Comparison of ENCODE assay signal across 24 mouse cellular contexts in the genomic region with DNA sequence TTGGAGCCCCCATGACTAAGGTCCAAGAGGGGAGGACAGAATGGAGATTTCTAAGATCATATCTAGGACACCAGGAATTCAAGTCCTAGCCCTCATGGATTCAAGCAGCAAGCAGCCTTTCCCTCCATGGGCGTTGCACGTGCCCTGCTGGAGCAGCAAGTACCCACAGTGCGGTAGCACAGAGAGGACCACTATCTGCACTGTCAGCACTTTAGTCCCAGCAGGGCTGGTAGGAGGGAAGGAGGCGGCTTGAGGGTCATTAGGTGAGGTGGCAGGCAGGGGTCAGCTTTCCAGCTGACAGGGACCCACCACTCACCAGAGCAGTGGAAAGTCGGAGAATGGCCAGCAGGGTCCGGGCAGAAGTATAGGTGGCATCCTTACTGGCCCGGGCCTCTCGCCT. TPM values are rescaled to one million over a fixed set of nuclear protein-coding genes. Genes with fewer than 3 reads are reported as not detected.
A peak's percentile ranks its signal among the peaks of the same experiment; 100 is the strongest.
DNase-seq lines count a peak whose midpoint lies in the region; ATAC-seq and TF ChIP-seq lines count a peak whose summit lies in the region.
"Had no signal": no experiment of that assay in that cellular context is flagged by ENCODE, and none has a peak within 500 bp of the region (broad histone marks: within the 10 kb centered on the region; RNA-seq: fewer than 3 reads in every experiment).

No protein-coding gene starts in this region.

- H3K4me1 ChIP-seq in hindbrain, embryonic 13.5 days (replicated peaks): peaks cover 41% of the 10 kb centered on the region
- H3K4me1 ChIP-seq in hindbrain, postnatal 0 days (ENCODE audit: insufficient read depth, low read length): no peaks in the 10 kb centered on the region; the same call in 1 of the 2 replicates
- H3K4me1 ChIP-seq in E14TG2a.4 (replicated peaks; ENCODE audit: low read depth, low read length) (peaks cover 86% of the 10 kb centered on the region), ES-E14 (ENCODE audit: control insufficient read depth in 2 of 2, insufficient read depth in 2 of 2, low read length in 2 of 2, poor library complexity in 1 of 2) (peaks cover 3 to 17% of the 10 kb centered on the region in 2 experiments; a peak in 2 of 4 replicates)
- H3K4me1 ChIP-seq in limb, embryonic 15.5 days: peaks cover 22% of the 10 kb centered on the region

- peaks cover 71% of the 10 kb centered on the region for H3K36me3 ChIP-seq in hindbrain, embryonic 13.5 days
- peaks cover 53% of the 10 kb centered on the region for H3K36me3 ChIP-seq in hindbrain, postnatal 0 days (ENCODE audit: insufficient read depth, low read length)
- H3K36me3 ChIP-seq in E14TG2a.4 (ENCODE audit: insufficient read depth, low read length) (peaks cover 85% of the 10 kb centered on the region), ES-E14 (ENCODE audit: control insufficient read depth, insufficient read depth, low read length, poor library complexity, severe bottlenecking) (peaks cover 72% of the 10 kb centered on the region)
- peaks cover 78% of the 10 kb centered on the region for H3K36me3 ChIP-seq in limb, embryonic 15.5 days

- H3K4me3 ChIP-seq in hindbrain, embryonic 13.5 days: no peak overlapping the region
- H3K4me3 ChIP-seq in hindbrain, postnatal 0 days (ENCODE audit: low read length): no peak overlapping the region
- H3K4me3 ChIP-seq in E14TG2a.4 (replicated peaks; ENCODE audit: low read length): peak overlapping the region; percentile 57
- no peak overlapping the region for H3K4me3 ChIP-seq in ES-E14 (ENCODE audit: insufficient read depth in 1 of 2, low read depth in 1 of 2, low read length in 2 of 2, poor library complexity in 1 of 2, severe bottlenecking in 1 of 2)
- no peak overlapping the region for H3K4me3 ChIP-seq in limb, embryonic 15.5 days
- H3K4me3 ChIP-seq: heart, adult 2 months; megakaryocyte, embryonic 14.5 days; neural tube, embryonic 12.5 days had no signal

- H3K4me2 ChIP-seq in hindbrain, embryonic 13.5 days: no peak overlapping the region
- no peak overlapping the region for H3K4me2 ChIP-seq in hindbrain, postnatal 0 days (ENCODE audit: low read depth, low read length)
- H3K4me2 ChIP-seq in limb, embryonic 15.5 days: no peak overlapping the region
- H3K4me2 ChIP-seq: liver, embryonic 11.5 days; neural tube, embryonic 12.5 days had no signal

- in situ Hi-C loops in ES-E14 (cut with MboI; ENCODE audit: low sequenced_read_pairs in 2 of 2, unreplicated experiment in 2 of 2): loop anchor here in 1 of 2 experiments (10.0 kb wide), 1 partner anchor 381 kb away; the partner anchor contains the start of genes Mepce and Zcwpw1

- no peak overlapping the region for H3K27ac ChIP-seq in hindbrain, embryonic 13.5 days
- H3K27ac ChIP-seq in hindbrain, postnatal 0 days: no peak overlapping the region
- peak overlapping the region; percentile 52; the same call in 1 of the 2 replicates for H3K27ac ChIP-seq in ES-E14 (ENCODE audit: insufficient read depth, low read depth, low read length, poor library complexity, severe bottlenecking)
- H3K27ac ChIP-seq in limb, embryonic 15.5 days: 0 out of 2 replicates have a peak overlapping the region, but pooled peaks have one; percentile 7
- H3K27ac ChIP-seq: heart, adult 2 months; neural tube, embryonic 12.5 days had no signal

- H3K9me3 ChIP-seq in hindbrain, embryonic 13.5 days: no peaks in the 10 kb centered on the region
- H3K9me3 ChIP-seq in hindbrain, postnatal 0 days (ENCODE audit: low read length): no peaks in the 10 kb centered on the region
- no peaks in the 10 kb centered on the region for H3K9me3 ChIP-seq in E14TG2a.4 (ENCODE audit: low read length)
- no peaks in the 10 kb centered on the region for H3K9me3 ChIP-seq in ES-E14 (ENCODE audit: control insufficient read depth, insufficient read depth, low read depth, low read length)
- H3K9me3 ChIP-seq in limb, embryonic 15.5 days: no peaks in the 10 kb centered on the region
- H3K9me3 ChIP-seq: megakaryocyte, embryonic 14.5 days; neural tube, embryonic 12.5 days had no signal

- peak overlapping the region; percentile 2; the same call in 1 of the 2 replicates for H3K9ac ChIP-seq in hindbrain, embryonic 13.5 days
- H3K9ac ChIP-seq in hindbrain, postnatal 0 days (replicated peaks; ENCODE audit: low read length): no peak overlapping the region
- H3K9ac ChIP-seq in ES-E14 (ENCODE audit: insufficient read depth, low read depth, low read length, poor library complexity, severe bottlenecking): no peak overlapping the region
- H3K9ac ChIP-seq in limb, embryonic 15.5 days: no peak overlapping the region
- H3K9ac ChIP-seq: neural tube, embryonic 12.5 days had no signal

- no peaks in the 10 kb centered on the region for H3K27me3 ChIP-seq in hindbrain, embryonic 13.5 days
- no peaks in the 10 kb centered on the region for H3K27me3 ChIP-seq in hindbrain, postnatal 0 days (ENCODE audit: insufficient read depth, low read length)
- H3K27me3 ChIP-seq in E14TG2a.4 (ENCODE audit: insufficient read depth, low read length): no peaks in the 10 kb centered on the region
- H3K27me3 ChIP-seq in limb, embryonic 15.5 days: no peaks in the 10 kb centered on the region
- H3K27me3 ChIP-seq: megakaryocyte, embryonic 14.5 days; neural tube, embryonic 12.5 days had no signal

- TF ChIP-seq CTCF in hindbrain, postnatal 0 days (IDR thresholded peaks at IDR 0.05; ENCODE audit: low read depth): no peak
- TF ChIP-seq CTCF in E14TG2a.4 (conservative IDR thresholded peaks at IDR 0.05; ENCODE audit: low read length): no peak

- no peak for ATAC-seq in hindbrain, embryonic 13.5 days (ENCODE audit: low FRiP score)
- ATAC-seq in hindbrain, postnatal 0 days: no peak
- no peak for ATAC-seq in limb, embryonic 15.5 days (ENCODE audit: insufficient number of reproducible peaks, low FRiP score, low TSS enrichment, low read depth)
- ATAC-seq: forebrain, embryonic 14.5 days; inflammation-experienced regulatory T-cells, adult 6 months had no signal

- WGBS in hindbrain, embryonic 13.5 days: 82% methylated on average over 8 of the region's 8 CpGs
- 76% methylated on average over 8 of the region's 8 CpGs for WGBS in hindbrain, postnatal 0 days
- WGBS in limb, embryonic 15.5 days: 67% methylated on average over 8 of the region's 8 CpGs

- DNase-seq in hindbrain, postnatal 0 days (ENCODE audit: low spot score): no peak
- no peak for DNase-seq in ES-E14 (ENCODE audit: low read depth, low spot score)
- no peak for DNase-seq in retina, embryonic 14.5 days (ENCODE audit: low spot score)
- DNase-seq in layer of hippocampus, adult 9-10 months (ENCODE audit: low spot score): no peak
- DNase-seq: cerebellum, adult 2 months; gastrocnemius, postnatal 25 days; heart, adult 2 months; heart, postnatal 36 days; kidney, adult 2 months; kidney, postnatal 10 days; layer of hippocampus, postnatal 36 days; lung, adult 18-20 months; lung, postnatal 14 days; right cerebral cortex, postnatal 14 days; spleen, adult 18-20 months; thymus, postnatal 4 days had no signal

TF ChIP-seq in ES-E14, 5 proteins besides CTCF, POLR2A, EP300 and RAD21:
- TF ChIP-seq HCFC1 (IDR thresholded peaks at IDR 0.05; ENCODE audit: borderline replicate concordance, insufficient read depth, low read length): no peak
- no peak for TF ChIP-seq CHD2 (IDR thresholded peaks at IDR 0.05; ENCODE audit: low read depth, low read length)
- peak; percentile 95 for TF ChIP-seq MAFK (IDR thresholded peaks at IDR 0.05; ENCODE audit: insufficient read depth, low read depth, low read length)
TF ChIP-seq in ES-E14: peak in this region for 1.

RNA-seq across cellular contexts. Expression of gene Cops6, which starts 4.7 kb away (rescaled TPM):
- 308 and 322 TPM in 2 replicates for polyA plus RNA-seq in hindbrain, embryonic 13.5 days (2015; fragmentation: Nextera tagmentation; extraction: Ambion mirVana)
- total RNA-seq in hindbrain, postnatal 0 days (2014; rRNA removed): 42.9 and 57.8 TPM in 2 replicates
- polyA plus RNA-seq in hindbrain, postnatal 0 days (2015; fragmentation: Nextera tagmentation; extraction: Ambion mirVana): 294 and 302 TPM in 2 replicates
- total RNA-seq in ES-E14 (2012; rRNA removed): 98.6 and 122 TPM in 2 replicates
- 299 and 325 TPM in 2 replicates for polyA plus RNA-seq in limb, embryonic 15.5 days (2015; fragmentation: Nextera tagmentation; extraction: Ambion mirVana)

RNA-seq across cellular contexts. Expression of gene Ap4m1, which starts 6.2 kb away (rescaled TPM):
- polyA plus RNA-seq in hindbrain, embryonic 13.5 days (2015; fragmentation: Nextera tagmentation; extraction: Ambion mirVana): 24.3 and 26.5 TPM in 2 replicates
- total RNA-seq in hindbrain, postnatal 0 days (2014; rRNA removed): 30.3 and 46.9 TPM in 2 replicates
- polyA plus RNA-seq in hindbrain, postnatal 0 days (2015; fragmentation: Nextera tagmentation; extraction: Ambion mirVana): 14.5 and 16.5 TPM in 2 replicates
- 42.7 and 44.9 TPM in 2 replicates for total RNA-seq in ES-E14 (2012; rRNA removed)
- polyA plus RNA-seq in limb, embryonic 15.5 days (2015; fragmentation: Nextera tagmentation; extraction: Ambion mirVana): 22.8 and 24.3 TPM in 2 replicates

RNA-seq across cellular contexts. Expression of gene Mcm7, which starts 6.6 kb away (rescaled TPM):
- 109 and 111 TPM in 2 replicates for polyA plus RNA-seq in hindbrain, embryonic 13.5 days (2015; fragmentation: Nextera tagmentation; extraction: Ambion mirVana)
- total RNA-seq in hindbrain, postnatal 0 days (2014; rRNA removed): 41.6 and 43.0 TPM in 2 replicates
- polyA plus RNA-seq in hindbrain, postnatal 0 days (2015; fragmentation: Nextera tagmentation; extraction: Ambion mirVana): 58.8 and 63.3 TPM in 2 replicates
- total RNA-seq in ES-E14 (2012; rRNA removed): 327 and 403 TPM in 2 replicates
- polyA plus RNA-seq in limb, embryonic 15.5 days (2015; fragmentation: Nextera tagmentation; extraction: Ambion mirVana): 139 and 143 TPM in 2 replicates

RNA-seq across cellular contexts. Expression of gene Zfp113, which starts 10.1 kb away (rescaled TPM):
- 38.9 and 40.5 TPM in 2 replicates for polyA plus RNA-seq in hindbrain, embryonic 13.5 days (2015; fragmentation: Nextera tagmentation; extraction: Ambion mirVana)
- 11.6 and 43.2 TPM in 2 replicates for total RNA-seq in hindbrain, postnatal 0 days (2014; rRNA removed)
- polyA plus RNA-seq in hindbrain, postnatal 0 days (2015; fragmentation: Nextera tagmentation; extraction: Ambion mirVana): 7.9 and 11.3 TPM in 2 replicates
- total RNA-seq in ES-E14 (2012; rRNA removed): 3.7 and 5.3 TPM in 2 replicates
- 15.9 and 18.5 TPM in 2 replicates for polyA plus RNA-seq in limb, embryonic 15.5 days (2015; fragmentation: Nextera tagmentation; extraction: Ambion mirVana)

RNA-seq across cellular contexts. Expression of gene Taf6, which starts 21.7 kb away (rescaled TPM):
- polyA plus RNA-seq in hindbrain, embryonic 13.5 days (2015; fragmentation: Nextera tagmentation; extraction: Ambion mirVana): 85.4 and 90.9 TPM in 2 replicates
- total RNA-seq in hindbrain, postnatal 0 days (2014; rRNA removed): 67.2 and 70.2 TPM in 2 replicates
- 48.2 and 49.9 TPM in 2 replicates for polyA plus RNA-seq in hindbrain, postnatal 0 days (2015; fragmentation: Nextera tagmentation; extraction: Ambion mirVana)
- total RNA-seq in ES-E14 (2012; rRNA removed): 59.3 and 81.1 TPM in 2 replicates
- polyA plus RNA-seq in limb, embryonic 15.5 days (2015; fragmentation: Nextera tagmentation; extraction: Ambion mirVana): 73.8 and 74.8 TPM in 2 replicates

Comparison
In these comparisons a context has a peak if more than half of its experiments do, and no peak if none do; other contexts are left out.
1. H3K27ac ChIP-seq: peak in ES-E14 (single experiment) and limb, embryonic 15.5 days (single experiment); none in hindbrain, embryonic 13.5 days (single experiment) and hindbrain, postnatal 0 days (single experiment).